Mouse (Mus musculus) urinary bladder, adult 18-20 months (tissue): ENCODE measurements around the gene Rhobtb1.
A peak's percentile ranks its signal among the peaks of the same experiment; 100 is the strongest.

Source experiments
- DNase-seq, 2 experiments: peaks; one replicate each; pipeline ENCODE4 v3.0.0; 2022; ENCODE audit warnings: low spot score in 2 of 2, mixed read lengths in 2 of 2

Rhobtb1 gene

GRCm38 (mm10) chr10:69163216-69163615 lies 12.0 kb downstream of the Rhobtb1 start:
- no peak for DNase-seq

- no peak for DNase-seq
These were observed 13.9 kb downstream of the Rhobtb1 start for GRCm38 (mm10) chr10:69165125-69165524.

GRCm38 (mm10) chr10:69165847-69166246 lies 14.6 kb downstream of the Rhobtb1 start:
- DNase-seq = no peak

- DNase-seq = no peak
These were observed 15.3 kb downstream of the Rhobtb1 start for GRCm38 (mm10) chr10:69166514-69166913.

GRCm38 (mm10) chr10:69172412-69172811 lies 21.2 kb downstream of the Rhobtb1 start:
- DNase-seq = no peak

- no peak for DNase-seq
These were observed 24.9 kb downstream of the Rhobtb1 start for GRCm38 (mm10) chr10:69176116-69176515.

GRCm38 (mm10) chr10:69179341-69179740 lies 28.1 kb downstream of the Rhobtb1 start:
- DNase-seq = no peak

- no peak for DNase-seq
These were observed 29.8 kb downstream of the Rhobtb1 start for GRCm38 (mm10) chr10:69180997-69181396.

GRCm38 (mm10) chr10:69184903-69185302 lies 33.7 kb downstream of the Rhobtb1 start:
- no peak for DNase-seq

- peak; percentile 37 to 42 for DNase-seq
These were observed 34.2 kb downstream of the Rhobtb1 start for GRCm38 (mm10) chr10:69185431-69185830.

- peak; percentile 37 to 80 for DNase-seq
These were observed 35.0 kb downstream of the Rhobtb1 start for GRCm38 (mm10) chr10:69185894-69186893.

GRCm38 (mm10) chr10:69187773-69188443 lies 36.7 kb downstream of the Rhobtb1 start:
- no peak for DNase-seq

- DNase-seq = no peak
These were observed 39.4 kb downstream of the Rhobtb1 start for GRCm38 (mm10) chr10:69190434-69191160.

GRCm38 (mm10) chr10:69192266-69192665 lies 41.0 kb downstream of the Rhobtb1 start:
- no peak for DNase-seq

GRCm38 (mm10) chr10:69193721-69194120 lies 42.5 kb downstream of the Rhobtb1 start:
- DNase-seq = no peak

- no peak for DNase-seq
These were observed 53.6 kb downstream of the Rhobtb1 start for GRCm38 (mm10) chr10:69204677-69205400.

GRCm38 (mm10) chr10:69206081-69206480 lies 54.8 kb downstream of the Rhobtb1 start:
- no peak for DNase-seq

GRCm38 (mm10) chr10:69207481-69207880 lies 56.2 kb downstream of the Rhobtb1 start:
- no peak for DNase-seq

GRCm38 (mm10) chr10:69207981-69208630 lies 56.9 kb downstream of the Rhobtb1 start:
- DNase-seq = no peak

GRCm38 (mm10) chr10:69208705-69209104 lies 57.5 kb downstream of the Rhobtb1 start:
- no peak for DNase-seq

- DNase-seq = no peak
These were observed 58.8 kb downstream of the Rhobtb1 start for GRCm38 (mm10) chr10:69210006-69210405.
